Mouse (Mus musculus): ENCODE results near the gene Scgb1b27.
"Not testable (repeated sequence)": the region's sequence is repeated elsewhere in the genome, so short reads cannot be mapped to it uniquely, and the experiment has no call there.

Scgb1b27 gene

GRCm38 (mm10) chr7:34021183-34021582 lies at the start of gene Scgb1b27:
TSS of gene Scgb1b27 (plus strand) at chr7:34021483.
- DNase-seq: not testable (repeated sequence)

GRCm38 (mm10) chr7:33982281-33982680 lies 39.0 kb upstream of the Scgb1b27 start:
- peak; percentile 8 for DNase-seq

- no peak for DNase-seq
Observed at GRCm38 (mm10) chr7:34013842-34014241, 7.4 kb upstream of the Scgb1b27 start, which contains the start of gene Scgb2b27. TSS of gene Scgb2b27 (minus strand) at chr7:34013942.

DNA sequence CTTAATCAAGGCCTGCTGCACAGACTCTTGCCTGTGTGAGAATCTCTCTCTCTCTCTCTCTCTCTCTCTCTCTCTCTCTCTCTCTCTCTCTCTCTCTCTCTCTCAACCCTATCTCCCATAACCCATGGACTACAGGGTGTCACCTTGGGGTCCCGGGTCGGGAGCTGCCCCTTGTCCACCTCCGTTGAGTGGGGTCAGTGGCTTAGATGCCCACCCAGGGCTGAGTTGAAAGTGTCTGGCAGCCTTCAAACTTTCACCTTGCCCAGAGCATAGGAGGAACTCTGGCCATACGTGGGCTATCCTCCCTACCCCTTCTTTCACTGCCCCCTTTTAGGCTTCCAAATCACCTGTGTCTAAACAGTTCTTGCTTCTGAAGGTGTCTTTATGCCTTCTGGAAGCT lies 4.4 kb downstream of the Scgb1b27 start:
- no peak for DNase-seq

DNA sequence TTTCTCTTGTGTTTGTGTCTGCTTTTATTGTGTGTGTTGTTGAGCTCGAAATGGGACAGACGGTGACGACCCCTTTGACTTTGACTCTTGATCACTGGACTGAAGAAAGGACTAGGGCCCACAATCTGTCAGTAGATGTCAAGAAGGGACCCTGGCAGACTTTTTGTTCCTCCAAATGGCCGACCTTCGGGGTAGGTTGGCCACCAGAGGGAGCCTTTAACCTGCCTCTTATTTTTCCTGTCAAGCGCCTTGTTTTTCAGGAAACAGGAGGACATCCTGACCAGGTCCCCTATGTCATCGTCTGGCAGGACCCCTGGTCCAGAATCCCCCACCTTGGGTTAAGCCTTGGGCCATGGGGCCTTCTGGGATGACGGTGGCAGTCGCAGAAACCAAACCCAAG lies 5.9 kb downstream of the Scgb1b27 start:
- not testable (repeated sequence) for DNase-seq

- DNase-seq: no peak
Observed at GRCm38 (mm10) chr7:34030026-34030425, 8.7 kb downstream of the Scgb1b27 start.

DNA sequence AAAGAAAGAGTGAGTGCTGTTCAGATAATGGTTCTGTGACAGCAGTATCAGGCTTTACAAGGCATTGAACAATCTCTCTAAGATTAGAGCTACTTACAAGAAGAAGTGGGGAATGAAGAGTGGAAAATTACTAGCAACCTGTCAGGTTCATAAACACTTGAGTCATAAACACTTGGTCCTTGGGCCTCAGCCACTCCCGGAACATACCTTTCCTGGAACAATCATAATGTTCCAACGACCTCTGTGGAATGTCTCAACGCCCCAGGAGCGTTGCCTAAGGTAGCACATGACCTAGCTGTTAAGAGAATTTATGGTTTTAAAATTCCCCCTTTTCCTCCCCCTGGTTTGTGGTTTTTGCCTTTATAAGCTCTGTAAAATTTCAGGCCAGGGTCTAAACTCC lies 13.3 kb downstream of the Scgb1b27 start:
- DNase-seq: not testable (repeated sequence)

GRCm38 (mm10) chr7:34036076-34036815 lies 15.0 kb downstream of the Scgb1b27 start:
- DNase-seq: not testable (repeated sequence)

DNA sequence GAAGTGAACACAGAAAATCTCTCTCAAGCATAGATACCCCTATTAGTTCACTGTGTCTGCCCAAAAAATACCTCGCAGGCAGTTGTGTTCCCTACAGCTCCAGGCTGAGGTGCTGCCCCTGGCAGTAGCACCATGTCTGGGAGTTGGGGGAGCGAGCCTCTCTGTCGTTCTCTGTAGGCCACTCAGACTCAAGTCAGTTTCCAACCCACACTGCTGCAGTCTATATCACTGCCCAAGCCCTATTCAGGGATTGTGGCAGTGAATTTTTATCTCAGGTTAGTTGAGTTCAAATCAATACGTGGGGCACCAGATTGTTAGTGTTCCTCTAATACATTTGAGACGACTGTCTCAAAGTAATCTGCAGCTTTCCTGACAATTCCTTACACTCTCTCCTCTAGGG lies 46.8 kb downstream of the Scgb1b27 start:
- not testable (repeated sequence) for DNase-seq
